Mouse (Mus musculus) olfactory bulb, adult 2 months (tissue): ENCODE data around the gene Slc22a3.

Experiments used
- CTCF ChIP-seq: fragments of 200-500 bp; IDR thresholded peaks from 2 replicates; pipeline ENCODE4 v1.5.1; 2012; ENCODE audit warnings: low read depth, mild to moderate bottlenecking, low read length, moderate library complexity; ENCODE audit not compliant: insufficient read depth
- POLR2A ChIP-seq: fragments of 200-500 bp; IDR thresholded peaks from 2 replicates; pipeline ENCODE4 v1.6.1; 2012; ENCODE audit warnings: mild to moderate bottlenecking, low read depth, low read length, moderate library complexity; ENCODE audit not compliant: insufficient read depth

DNA sequence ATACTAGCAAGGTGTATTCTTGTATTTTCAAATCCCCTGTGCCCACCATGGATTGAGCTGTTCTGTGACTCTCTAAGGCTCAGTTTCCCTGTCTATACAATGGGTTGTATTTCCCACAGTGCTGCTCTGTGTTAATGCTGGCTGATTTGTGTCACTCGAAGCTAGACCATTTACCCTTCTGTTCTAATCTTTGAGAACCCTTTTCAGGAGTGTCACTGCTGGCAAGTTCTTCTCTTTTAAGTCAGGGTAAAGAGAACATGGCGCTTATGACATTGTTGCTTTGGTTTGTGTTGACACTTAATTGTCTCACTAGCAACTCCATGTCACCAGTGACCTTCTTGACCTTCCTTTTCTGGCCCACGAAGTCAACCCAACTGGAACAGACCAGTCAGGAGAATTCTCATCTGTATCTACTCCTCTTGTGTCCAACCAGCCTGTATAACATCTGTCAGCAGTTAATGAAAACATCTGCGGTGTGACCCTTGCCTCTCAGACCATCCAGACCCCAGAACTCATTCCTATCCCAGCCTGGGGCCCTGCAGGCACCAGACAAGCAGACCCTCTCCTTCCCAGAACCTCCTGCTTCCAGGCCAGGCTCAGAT lies 22.0 kb upstream of the Slc22a3 start:
- no peak for TF ChIP-seq POLR2A
- TF ChIP-seq CTCF: no peak
